Mouse (Mus musculus): ENCODE results near the gene Pip5k1b.

- TF ChIP-seq MAFK (IDR thresholded peaks at IDR 0.05; ENCODE audit: insufficient read depth, low read depth, low read length) (no peak), ZC3H11A (IDR thresholded peaks at IDR 0.05; ENCODE audit: borderline replicate concordance, low read depth, low read length) (no peak), CHD2 (IDR thresholded peaks at IDR 0.05; ENCODE audit: low read depth, low read length) (no peak), HCFC1 (IDR thresholded peaks at IDR 0.05; ENCODE audit: borderline replicate concordance, insufficient read depth, low read length) (no peak), ZNF384 (IDR thresholded peaks at IDR 0.05; ENCODE audit: low read depth, low read length) (no peak)
Measured at GRCm38 (mm10) chr19:24308305-24308705, 247.4 kb downstream of the Pip5k1b start.
